Mouse (Mus musculus): Measurements from ENCODE around the gene Tspan9. TPM values are rescaled to one million over a fixed set of nuclear protein-coding genes. Genes with fewer than 3 reads are reported as not detected.

Tspan9 gene
- total and polyA plus RNA-seq, 2 experiments: 23.2 to 40.0 TPM

DNA sequence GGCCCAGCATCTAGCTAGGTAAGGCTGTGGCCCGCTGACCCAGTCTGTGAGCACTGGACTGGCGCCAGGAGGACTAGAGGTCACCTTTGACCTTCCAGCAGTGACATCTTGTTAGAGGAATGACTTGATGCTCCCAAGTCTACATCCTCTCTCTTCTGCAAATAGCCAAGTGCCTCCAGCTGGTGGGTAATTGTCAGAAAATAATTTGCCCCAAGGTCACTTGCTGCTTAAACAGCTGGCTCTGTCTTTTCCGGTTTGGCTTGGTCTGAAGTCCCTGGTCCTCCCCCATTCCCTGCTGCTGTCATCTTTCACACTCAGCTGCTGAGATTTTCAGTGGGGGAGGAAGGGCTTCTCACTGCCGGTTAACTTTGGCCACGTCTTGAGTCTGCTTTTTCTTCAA is 210.7 kb downstream of the Tspan9 start:
- DNase-seq (ENCODE audit: extremely low read depth, low read depth, low spot score): peak; percentile 46
- H3K4me1 ChIP-seq (ENCODE audit: control insufficient read depth, insufficient read depth, low read length): no peaks in the 10 kb centered on the region
- H3K36me3 ChIP-seq (ENCODE audit: control insufficient read depth, insufficient read depth, low read length): no peaks in the 10 kb centered on the region
- no peak overlapping the region for H3K9ac ChIP-seq (ENCODE audit: low read depth, low read length)
- H3K79me2 ChIP-seq (ENCODE audit: control insufficient read depth, insufficient read depth, low read length): no peaks in the 10 kb centered on the region
- H3K4me3 ChIP-seq (ENCODE audit: insufficient read depth, low read depth, low read length): no peak overlapping the region
- H3K27me3 ChIP-seq (ENCODE audit: control insufficient read depth, insufficient read depth, low read length): no peaks in the 10 kb centered on the region
- WGBS: 49% methylated on average over 5 of the region's 5 CpGs
- TF ChIP-seq CTCF (IDR thresholded peaks at IDR 0.05; ENCODE audit: low read depth, low read length) (no peak), POLR2A (IDR thresholded peaks at IDR 0.05; ENCODE audit: extremely low read depth, insufficient read depth, low read length) (no peak)
- H3K27ac ChIP-seq (replicated peaks; ENCODE audit: insufficient read depth, low read depth, low read length): 0 out of 2 replicates have a peak overlapping the region, but pooled peaks have one; percentile 27

DNA sequence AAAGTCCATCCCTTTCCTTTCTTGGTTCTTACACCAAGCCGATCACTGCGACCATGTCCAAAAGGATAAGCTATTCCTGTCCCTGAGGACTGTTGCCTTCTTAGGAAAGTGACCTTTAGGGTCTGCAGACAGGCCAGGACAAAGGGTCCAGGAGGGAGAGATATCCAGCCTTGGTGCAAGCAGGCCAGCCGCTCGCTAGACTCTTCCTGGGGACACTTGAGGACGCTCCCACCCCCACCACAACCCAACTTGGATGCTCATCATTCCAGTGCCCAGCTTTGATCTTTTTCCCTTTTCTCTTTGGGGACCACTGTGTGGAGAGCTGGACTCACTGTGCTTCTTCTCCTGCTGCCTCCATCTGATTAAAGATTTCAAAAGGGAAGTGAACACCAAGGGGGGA is 214.7 kb downstream of the Tspan9 start:
- no peak for DNase-seq (ENCODE audit: extremely low read depth, low read depth, low spot score)
- 76% methylated on average over 5 of the region's 5 CpGs for WGBS
- H3K36me3 ChIP-seq (ENCODE audit: control insufficient read depth, insufficient read depth, low read length): no peaks in the 10 kb centered on the region

DNA sequence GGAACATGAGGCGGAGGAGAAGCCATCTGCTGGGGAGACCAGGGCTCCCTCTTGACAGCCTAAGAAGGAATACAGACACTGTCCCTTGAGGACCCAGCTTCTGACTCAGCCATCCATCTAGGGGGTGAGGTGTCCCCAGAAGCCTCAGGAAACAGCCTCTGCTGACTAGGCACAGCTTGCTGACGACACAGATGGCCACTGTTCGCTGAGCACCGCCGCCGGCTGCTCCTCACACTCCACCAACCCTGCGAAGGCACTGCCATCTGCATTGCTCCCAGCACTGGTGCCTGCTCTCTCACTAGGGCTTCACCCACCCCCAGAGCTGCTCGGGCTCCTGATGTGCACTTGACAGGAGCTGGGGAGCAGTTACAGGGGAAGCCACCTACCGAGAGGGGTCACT is 217.5 kb downstream of the Tspan9 start:
- 66% methylated on average over 9 of the region's 9 CpGs for WGBS
- no peak for DNase-seq (ENCODE audit: extremely low read depth, low read depth, low spot score)
- H3K4me1 ChIP-seq (ENCODE audit: control insufficient read depth, insufficient read depth, low read length): no peaks in the 10 kb centered on the region
- H3K36me3 ChIP-seq (ENCODE audit: control insufficient read depth, insufficient read depth, low read length): no peaks in the 10 kb centered on the region
- no peak overlapping the region for H3K4me3 ChIP-seq (ENCODE audit: insufficient read depth, low read depth, low read length)
- no peaks in the 10 kb centered on the region for H3K79me2 ChIP-seq (ENCODE audit: control insufficient read depth, insufficient read depth, low read length)
- H3K9ac ChIP-seq (ENCODE audit: low read depth, low read length): no peak overlapping the region
- no peak for TF ChIP-seq CTCF (IDR thresholded peaks at IDR 0.05; ENCODE audit: low read depth, low read length)
- no peak for TF ChIP-seq POLR2A (IDR thresholded peaks at IDR 0.05; ENCODE audit: extremely low read depth, insufficient read depth, low read length)
- H3K27ac ChIP-seq (replicated peaks; ENCODE audit: insufficient read depth, low read depth, low read length): no peak overlapping the region
- H3K27me3 ChIP-seq (ENCODE audit: control insufficient read depth, insufficient read depth, low read length): no peaks in the 10 kb centered on the region

More for the DNA sequence above, 214.7 kb downstream of the Tspan9 start:
- no peak overlapping the region for H3K4me3 ChIP-seq (ENCODE audit: insufficient read depth, low read depth, low read length)
- H3K79me2 ChIP-seq (ENCODE audit: control insufficient read depth, insufficient read depth, low read length): no peaks in the 10 kb centered on the region
- H3K9ac ChIP-seq (ENCODE audit: low read depth, low read length): no peak overlapping the region
- H3K27ac ChIP-seq (replicated peaks; ENCODE audit: insufficient read depth, low read depth, low read length): no peak overlapping the region
- no peaks in the 10 kb centered on the region for H3K4me1 ChIP-seq (ENCODE audit: control insufficient read depth, insufficient read depth, low read length)
- TF ChIP-seq POLR2A (IDR thresholded peaks at IDR 0.05; ENCODE audit: extremely low read depth, insufficient read depth, low read length): no peak
- TF ChIP-seq CTCF (IDR thresholded peaks at IDR 0.05; ENCODE audit: low read depth, low read length): no peak
- no peaks in the 10 kb centered on the region for H3K27me3 ChIP-seq (ENCODE audit: control insufficient read depth, insufficient read depth, low read length)

DNA sequence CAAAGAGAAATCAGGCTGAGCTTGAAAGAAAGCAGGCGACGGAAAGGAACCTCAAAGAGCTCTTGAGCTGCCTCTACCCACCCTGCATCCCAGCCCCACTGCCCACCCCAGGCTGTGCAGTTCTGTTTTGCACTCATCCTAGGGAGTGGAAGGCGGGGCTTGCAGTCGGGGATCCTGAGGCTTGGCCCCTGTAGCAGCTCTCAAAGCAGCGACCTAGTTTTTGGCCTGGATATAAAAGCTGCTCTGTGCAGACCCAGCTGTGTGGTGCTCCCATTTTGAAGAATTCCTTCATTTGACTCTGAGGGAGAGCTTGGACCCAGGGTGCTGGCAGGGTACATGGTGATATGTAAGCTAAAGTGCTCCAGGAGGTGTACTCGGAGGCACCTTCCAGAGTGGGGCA is 218.6 kb downstream of the Tspan9 start:
- 71% methylated on average over 6 of the region's 6 CpGs for WGBS
- DNase-seq (ENCODE audit: extremely low read depth, low read depth, low spot score): no peak
- no peaks in the 10 kb centered on the region for H3K36me3 ChIP-seq (ENCODE audit: control insufficient read depth, insufficient read depth, low read length)

DNA sequence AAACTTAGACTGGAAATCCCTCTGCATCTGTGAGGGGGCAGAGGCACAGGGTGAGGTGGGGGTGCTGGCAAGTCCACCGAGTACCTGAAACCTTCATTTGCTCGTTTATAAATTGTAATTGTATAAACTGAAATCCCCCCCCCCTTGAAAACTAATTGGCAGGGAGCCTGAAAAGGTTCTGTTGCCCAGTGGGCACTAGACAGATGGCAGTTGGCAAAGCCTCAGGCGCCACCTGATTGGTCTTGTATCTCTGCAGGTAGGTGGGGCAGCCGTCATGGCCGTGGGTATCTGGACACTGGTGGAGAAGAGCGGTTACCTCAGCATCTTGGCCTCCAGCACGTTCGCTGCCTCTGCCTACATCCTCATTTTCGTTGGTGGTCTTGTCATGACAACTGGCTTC is 220.1 kb downstream of the Tspan9 start:
- no peaks in the 10 kb centered on the region for H3K27me3 ChIP-seq (ENCODE audit: control insufficient read depth, insufficient read depth, low read length)
- DNase-seq (ENCODE audit: extremely low read depth, low read depth, low spot score): no peak

More for the DNA sequence above, 218.6 kb downstream of the Tspan9 start:
- H3K79me2 ChIP-seq (ENCODE audit: control insufficient read depth, insufficient read depth, low read length): no peaks in the 10 kb centered on the region
- H3K27me3 ChIP-seq (ENCODE audit: control insufficient read depth, insufficient read depth, low read length): no peaks in the 10 kb centered on the region
- H3K4me3 ChIP-seq (ENCODE audit: insufficient read depth, low read depth, low read length): no peak overlapping the region
- no peak overlapping the region for H3K27ac ChIP-seq (replicated peaks; ENCODE audit: insufficient read depth, low read depth, low read length)
- TF ChIP-seq CTCF (IDR thresholded peaks at IDR 0.05; ENCODE audit: low read depth, low read length) (no peak), POLR2A (IDR thresholded peaks at IDR 0.05; ENCODE audit: extremely low read depth, insufficient read depth, low read length) (no peak)
- no peaks in the 10 kb centered on the region for H3K4me1 ChIP-seq (ENCODE audit: control insufficient read depth, insufficient read depth, low read length)
- H3K9ac ChIP-seq (ENCODE audit: low read depth, low read length): no peak overlapping the region

DNA sequence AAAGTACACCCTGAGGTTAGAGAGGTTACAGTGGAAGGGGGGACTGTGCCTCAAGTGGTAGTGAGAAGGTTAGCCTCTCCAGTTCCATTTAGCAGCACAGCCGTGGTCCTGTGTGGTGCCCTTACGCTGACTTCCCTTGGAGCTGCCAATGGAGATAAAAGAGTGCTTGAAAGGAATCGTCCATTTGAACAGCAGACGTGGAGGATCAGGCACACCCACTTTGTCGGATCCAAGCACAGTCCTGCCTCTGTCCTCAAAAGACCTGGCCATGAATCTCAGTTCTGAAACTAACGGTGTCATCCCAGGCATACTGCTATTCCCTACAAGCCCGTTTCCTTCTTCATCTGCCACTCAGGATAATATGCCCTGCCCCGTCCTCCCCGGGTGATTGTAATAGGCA is 221.4 kb downstream of the Tspan9 start:
- Histone ChIP-seq H3K9ac (ENCODE audit: low read depth, low read length) (no peak overlapping the region), H3K4me1 (ENCODE audit: control insufficient read depth, insufficient read depth, low read length) (no peaks in the 10 kb centered on the region), H3K79me2 (ENCODE audit: control insufficient read depth, insufficient read depth, low read length) (no peaks in the 10 kb centered on the region), H3K4me3 (ENCODE audit: insufficient read depth, low read depth, low read length) (no peak overlapping the region), H3K27me3 (ENCODE audit: control insufficient read depth, insufficient read depth, low read length) (no peaks in the 10 kb centered on the region), H3K36me3 (ENCODE audit: control insufficient read depth, insufficient read depth, low read length) (no peaks in the 10 kb centered on the region), H3K27ac (replicated peaks; ENCODE audit: insufficient read depth, low read depth, low read length) (no peak overlapping the region)
- WGBS: 65% methylated on average over 9 of the region's 9 CpGs
- TF ChIP-seq POLR2A (IDR thresholded peaks at IDR 0.05; ENCODE audit: extremely low read depth, insufficient read depth, low read length): no peak
- no peak for TF ChIP-seq CTCF (IDR thresholded peaks at IDR 0.05; ENCODE audit: low read depth, low read length)
- DNase-seq (ENCODE audit: extremely low read depth, low read depth, low spot score): no peak

More for the DNA sequence above, 220.1 kb downstream of the Tspan9 start:
- 84% methylated on average over 9 of the region's 9 CpGs for WGBS
- no peaks in the 10 kb centered on the region for H3K4me1 ChIP-seq (ENCODE audit: control insufficient read depth, insufficient read depth, low read length)
- no peaks in the 10 kb centered on the region for H3K79me2 ChIP-seq (ENCODE audit: control insufficient read depth, insufficient read depth, low read length)
- H3K4me3 ChIP-seq (ENCODE audit: insufficient read depth, low read depth, low read length): no peak overlapping the region
- no peaks in the 10 kb centered on the region for H3K36me3 ChIP-seq (ENCODE audit: control insufficient read depth, insufficient read depth, low read length)
- no peak overlapping the region for H3K9ac ChIP-seq (ENCODE audit: low read depth, low read length)
- H3K27ac ChIP-seq (replicated peaks; ENCODE audit: insufficient read depth, low read depth, low read length): no peak overlapping the region
- TF ChIP-seq POLR2A (IDR thresholded peaks at IDR 0.05; ENCODE audit: extremely low read depth, insufficient read depth, low read length) (no peak), CTCF (IDR thresholded peaks at IDR 0.05; ENCODE audit: low read depth, low read length) (no peak)
